Mouse (Mus musculus): ENCODE measurements around the gene Timm23. TPM values are rescaled to one million over a fixed set of nuclear protein-coding genes. Genes with fewer than 3 reads are reported as not detected.

The Timm23 gene
- polyA plus RNA-seq, 1 experiment from 2014 or later: 215 TPM

GRCm38 (mm10) chr14:32163203-32163888, 38.4 kb downstream of the Timm23 start:
- H3K27ac ChIP-seq: no peak overlapping the region
- H3K9me3 ChIP-seq: no peaks in the 10 kb centered on the region
- H3K36me3 ChIP-seq: no peaks in the 10 kb centered on the region
- WGBS: 93% methylated on average over 11 of the region's 11 CpGs
- no peak overlapping the region for H3K4me3 ChIP-seq (replicated peaks)
- peaks cover 36% of the 10 kb centered on the region for H3K4me1 ChIP-seq (replicated peaks)
- no peak overlapping the region for H3K4me2 ChIP-seq (replicated peaks)
- no peak for ATAC-seq
- no peak overlapping the region for H3K9ac ChIP-seq (replicated peaks)
- H3K27me3 ChIP-seq: no peaks in the 10 kb centered on the region

- H3K36me3 ChIP-seq: no peaks in the 10 kb centered on the region
- H3K4me2 ChIP-seq (replicated peaks): no peak overlapping the region
- peaks cover 35% of the 10 kb centered on the region for H3K4me1 ChIP-seq (replicated peaks)
- ATAC-seq: no peak
- no peak overlapping the region for H3K27ac ChIP-seq
- H3K9me3 ChIP-seq: no peaks in the 10 kb centered on the region
- WGBS: 93% methylated on average over 5 of the region's 5 CpGs
- H3K27me3 ChIP-seq: no peaks in the 10 kb centered on the region
- H3K4me3 ChIP-seq (replicated peaks): no peak overlapping the region
- H3K9ac ChIP-seq (replicated peaks): no peak overlapping the region
These were observed 39.5 kb downstream of the Timm23 start for GRCm38 (mm10) chr14:32162231-32162630.

GRCm38 (mm10) chr14:32161090-32161885, 40.4 kb downstream of the Timm23 start:
- no peak overlapping the region for H3K27ac ChIP-seq
- ATAC-seq: no peak
- no peaks in the 10 kb centered on the region for H3K36me3 ChIP-seq
- no peaks in the 10 kb centered on the region for H3K9me3 ChIP-seq
- H3K9ac ChIP-seq (replicated peaks): peak overlapping the region; percentile 96
- peak overlapping the region; percentile 92 for H3K4me2 ChIP-seq (replicated peaks)
- 91% methylated on average over 12 of the region's 12 CpGs for WGBS
- H3K4me3 ChIP-seq (replicated peaks): peak overlapping the region; percentile 88; the same call in 1 of the 2 replicates
- H3K27me3 ChIP-seq: no peaks in the 10 kb centered on the region
- H3K4me1 ChIP-seq (replicated peaks): peaks cover 35% of the 10 kb centered on the region

- Histone ChIP-seq H3K27me3 (no peaks in the 10 kb centered on the region), H3K36me3 (no peaks in the 10 kb centered on the region), H3K4me2 (replicated peaks) (peak overlapping the region; percentile 92), H3K27ac (peak overlapping the region; percentile 87), H3K9me3 (no peaks in the 10 kb centered on the region), H3K4me1 (replicated peaks) (peaks cover 31% of the 10 kb centered on the region), H3K4me3 (replicated peaks) (peak overlapping the region; percentile 88), H3K9ac (replicated peaks) (peak overlapping the region; percentile 96)
- 44% methylated on average over 7 of the region's 7 CpGs for WGBS
- ATAC-seq: no peak
These were observed 41.1 kb downstream of the Timm23 start for GRCm38 (mm10) chr14:32160563-32160962.

GRCm38 (mm10) chr14:32159690-32160246, 41.9 kb downstream of the Timm23 start, which contains the start of gene Ncoa4:
Gene Ncoa4, plus strand, starts transcription at chr14:32159865.
- H3K4me1 ChIP-seq (replicated peaks): peaks cover 24% of the 10 kb centered on the region
- H3K9me3 ChIP-seq: no peaks in the 10 kb centered on the region
- peak; percentile 98 for ATAC-seq
- under 1% methylated on average over 40 of the region's 40 CpGs for WGBS
- no peaks in the 10 kb centered on the region for H3K27me3 ChIP-seq
- H3K36me3 ChIP-seq: no peaks in the 10 kb centered on the region
- H3K27ac ChIP-seq: peak within 1 kb of the TSS; percentile 87
- H3K4me3 ChIP-seq (replicated peaks): peak within 1 kb of the TSS; percentile 88
- H3K4me2 ChIP-seq (replicated peaks): peak within 1 kb of the TSS; percentile 92
- H3K9ac ChIP-seq (replicated peaks): peak within 1 kb of the TSS; percentile 96

- peak overlapping the region; percentile 96; the same call in 1 of the 2 replicates for H3K9ac ChIP-seq (replicated peaks)
- ATAC-seq: no peak; the same call in 1 of the 2 replicates
These were observed 42.5 kb downstream of the Timm23 start for GRCm38 (mm10) chr14:32159150-32159670.

GRCm38 (mm10) chr14:32154758-32155157, 46.9 kb downstream of the Timm23 start:
- Histone ChIP-seq H3K27ac (no peak overlapping the region), H3K9me3 (no peaks in the 10 kb centered on the region), H3K9ac (replicated peaks) (no peak overlapping the region), H3K36me3 (no peaks in the 10 kb centered on the region), H3K27me3 (no peaks in the 10 kb centered on the region), H3K4me1 (replicated peaks) (peaks cover 6% of the 10 kb centered on the region), H3K4me2 (replicated peaks) (no peak overlapping the region), H3K4me3 (replicated peaks) (no peak overlapping the region)
- no peak for ATAC-seq
- WGBS: 90% methylated on average over 6 of the region's 6 CpGs

More at GRCm38 (mm10) chr14:32159150-32159670, 42.5 kb downstream of the Timm23 start:
- Histone ChIP-seq H3K27ac (peak overlapping the region; percentile 45; the same call in 1 of the 2 replicates), H3K36me3 (no peaks in the 10 kb centered on the region), H3K4me3 (replicated peaks) (peak overlapping the region; percentile 88), H3K27me3 (no peaks in the 10 kb centered on the region), H3K4me1 (replicated peaks) (peaks cover 24% of the 10 kb centered on the region), H3K4me2 (replicated peaks) (peak overlapping the region; percentile 92), H3K9me3 (no peaks in the 10 kb centered on the region)
- 38% methylated on average over 4 of the region's 4 CpGs for WGBS

- H3K27me3 ChIP-seq: no peaks in the 10 kb centered on the region
- no peaks in the 10 kb centered on the region for H3K4me1 ChIP-seq (replicated peaks)
- no peak overlapping the region for H3K9ac ChIP-seq (replicated peaks)
- no peaks in the 10 kb centered on the region for H3K36me3 ChIP-seq
- H3K4me3 ChIP-seq (replicated peaks): no peak overlapping the region
- H3K4me2 ChIP-seq (replicated peaks): no peak overlapping the region
- no peak overlapping the region for H3K27ac ChIP-seq
- ATAC-seq: no peak
- H3K9me3 ChIP-seq: no peaks in the 10 kb centered on the region
- WGBS: 97% methylated on average over 2 of the region's 2 CpGs
These were observed 48.5 kb downstream of the Timm23 start for GRCm38 (mm10) chr14:32153156-32153555.

- Histone ChIP-seq H3K9me3 (peaks cover 5% of the 10 kb centered on the region; the same call in 1 of the 2 replicates), H3K9ac (replicated peaks) (no peak overlapping the region), H3K36me3 (no peaks in the 10 kb centered on the region), H3K4me1 (replicated peaks) (no peaks in the 10 kb centered on the region), H3K4me2 (replicated peaks) (no peak overlapping the region), H3K27me3 (no peaks in the 10 kb centered on the region), H3K27ac (no peak overlapping the region), H3K4me3 (replicated peaks) (no peak overlapping the region)
- WGBS: 92% methylated on average over 18 of the region's 18 CpGs
- no peak for ATAC-seq
These were observed 49.3 kb downstream of the Timm23 start for GRCm38 (mm10) chr14:32152243-32152965.

GRCm38 (mm10) chr14:32150872-32151271, 50.8 kb downstream of the Timm23 start:
- WGBS: 93% methylated on average over 2 of the region's 2 CpGs

GRCm38 (mm10) chr14:32146578-32146977, 55.1 kb downstream of the Timm23 start:
- Histone ChIP-seq H3K4me1 (replicated peaks) (no peaks in the 10 kb centered on the region), H3K27me3 (no peaks in the 10 kb centered on the region), H3K9me3 (peaks cover 11% of the 10 kb centered on the region; the same call in 1 of the 2 replicates), H3K4me2 (replicated peaks) (no peak overlapping the region), H3K4me3 (replicated peaks) (no peak overlapping the region), H3K27ac (no peak overlapping the region), H3K9ac (replicated peaks) (no peak overlapping the region), H3K36me3 (no peaks in the 10 kb centered on the region)
- no peak for ATAC-seq
- WGBS: 72% methylated on average over 2 of the region's 2 CpGs

More at GRCm38 (mm10) chr14:32150872-32151271, 50.8 kb downstream of the Timm23 start:
- H3K4me1 ChIP-seq (replicated peaks): no peaks in the 10 kb centered on the region
- ATAC-seq: no peak
- H3K9ac ChIP-seq (replicated peaks): no peak overlapping the region
- peaks cover 11% of the 10 kb centered on the region; the same call in 1 of the 2 replicates for H3K9me3 ChIP-seq
- no peaks in the 10 kb centered on the region for H3K27me3 ChIP-seq
- no peak overlapping the region for H3K4me2 ChIP-seq (replicated peaks)
- no peak overlapping the region for H3K27ac ChIP-seq
- no peak overlapping the region for H3K4me3 ChIP-seq (replicated peaks)
- H3K36me3 ChIP-seq: no peaks in the 10 kb centered on the region

All from midbrain, embryonic 13.5 days (tissue).